Mouse (Mus musculus) limb, embryonic 14.5 days (tissue): ENCODE measurements around the gene Tacc2. TPM values are rescaled to one million over a fixed set of nuclear protein-coding genes. Genes with fewer than 3 reads are reported as not detected.

Experiments
- ATAC-seq: fragments of 200-750 bp; cut with Nextera tagmentation; 2 replicates; pipeline ENCODE4 v1.8.0; 2017; ENCODE audit warnings: low read depth, moderate number of reproducible peaks, moderate TSS enrichment; ENCODE audit not compliant: low FRiP score
- DNase-seq: peaks from one replicate; pipeline ENCODE4 v3.0.0-alpha.2; 2015; ENCODE audit warnings: low spot score
- H3K27ac ChIP-seq: fragments of 300-500 bp; sonication (generic); replicated peaks from 2 replicates; pipeline ENCODE4 v1.5.1; 2014; ENCODE audit warnings: low read depth, mild to moderate bottlenecking, low read length, moderate library complexity, mixed read lengths
- H3K27me3 ChIP-seq: fragments of 300-500 bp; sonication (generic); 2 replicates; pipeline ENCODE4 v1.6.1; 2014; ENCODE audit warnings: low read length, mixed read lengths; ENCODE audit not compliant: control insufficient read depth, insufficient read depth
- H3K36me3 ChIP-seq: fragments of 300-500 bp; sonication (generic); 2 replicates; pipeline ENCODE4 v1.6.1; 2014; ENCODE audit warnings: mild to moderate bottlenecking, low read length, moderate library complexity, mixed read lengths; ENCODE audit not compliant: control insufficient read depth, insufficient read depth
- H3K4me1 ChIP-seq: fragments of 300-500 bp; sonication (generic); 2 replicates; pipeline ENCODE4 v1.6.1; 2014; ENCODE audit warnings: antibody characterized with exemption, low read length, mixed read lengths; ENCODE audit not compliant: control insufficient read depth, insufficient read depth
- H3K4me2 ChIP-seq: fragments of 300-500 bp; sonication (generic); replicated peaks from 2 replicates; pipeline ENCODE4 v1.6.1; 2014; ENCODE audit warnings: low read depth, mild to moderate bottlenecking, low read length, moderate library complexity; ENCODE audit not compliant: severe bottlenecking
- H3K4me3 ChIP-seq: fragments of 300-500 bp; sonication (generic); replicated peaks from 2 replicates; pipeline ENCODE4 v1.5.1; 2014; ENCODE audit warnings: low read length
- H3K9ac ChIP-seq: fragments of 300-500 bp; sonication (generic); 2 replicates; pipeline ENCODE4 v1.6.1; 2014; ENCODE audit warnings: mild to moderate bottlenecking, low read depth, low read length, moderate library complexity; ENCODE audit not compliant: severe bottlenecking
- H3K9me3 ChIP-seq: fragments of 300-500 bp; sonication (generic); 2 replicates; pipeline ENCODE4 v1.6.1; 2016; ENCODE audit warnings: low read length; ENCODE audit not compliant: control insufficient read depth
- POLR2A ChIP-seq: fragments of 200-500 bp; IDR thresholded peaks from 2 replicates; pipeline ENCODE4 v1.8.0; 2012; ENCODE audit warnings: inconsistent platforms, mild to moderate bottlenecking, moderate library complexity, borderline replicate concordance; ENCODE audit not compliant: insufficient read depth, insufficient read length; ENCODE audit errors: extremely low read depth
- WGBS: fragments of 180-500 bp; shearing (Covaris S2); extraction: QIAGEN DNeasy Blood & Tissue Kit; methylation state at CpG from one replicate; pipeline ENCODE4 v1.1.7; 2014; 5-methylcytosine and 5-hydroxymethylcytosine counted together
- polyA plus RNA-seq, 2 experiments: library from polyadenylated mRNA; depleted of rRNA in 1 of 2; stranded (reverse) in 1 of 2; unstranded in 1 of 2; fragments of >200 nt; fragmentation: Nextera tagmentation in 1 of 2; extraction: Ambion mirVana in 1 of 2; gene quantifications; 2 replicates each; pipeline versions ENCODE4 v1.2.1 to v1.2.3; 2012 to 2014

Tacc2 gene
- polyA plus RNA-seq, 2 experiments = 38.2 to 49.1 TPM

- Histone ChIP-seq H3K9me3 (no peaks in the 10 kb centered on the region), H3K4me3 (no peak overlapping the region), H3K9ac (no peak overlapping the region), H3K4me1 (peaks cover 23% of the 10 kb centered on the region), H3K4me2 (no peak overlapping the region), H3K36me3 (no peaks in the 10 kb centered on the region), H3K27me3 (no peaks in the 10 kb centered on the region), H3K27ac (no peak overlapping the region)
- no peak for TF ChIP-seq POLR2A
- 30% methylated on average over 7 of the region's 7 CpGs for WGBS
- ATAC-seq (no peak), DNase-seq (no peak)
Observed at GRCm38 (mm10) chr7:130649257-130649656, 72.0 kb downstream of the Tacc2 start.

GRCm38 (mm10) chr7:130650621-130651020 lies 73.4 kb downstream of the Tacc2 start:
- DNase-seq = no peak
- no peaks in the 10 kb centered on the region for H3K36me3 ChIP-seq
- H3K27ac ChIP-seq = no peak overlapping the region
- no peak overlapping the region for H3K9ac ChIP-seq
- H3K4me2 ChIP-seq = no peak overlapping the region
- TF ChIP-seq POLR2A = no peak
- H3K4me1 ChIP-seq = peaks cover 18% of the 10 kb centered on the region
- WGBS = 81% methylated on average over 5 of the region's 5 CpGs
- no peak for ATAC-seq
- H3K4me3 ChIP-seq = no peak overlapping the region
- H3K9me3 ChIP-seq = no peaks in the 10 kb centered on the region
- no peaks in the 10 kb centered on the region for H3K27me3 ChIP-seq

GRCm38 (mm10) chr7:130653036-130653555 lies 75.9 kb downstream of the Tacc2 start:
- 65% methylated on average over 6 of the region's 6 CpGs for WGBS
- no peak for ATAC-seq

GRCm38 (mm10) chr7:130654562-130654961 lies 77.3 kb downstream of the Tacc2 start:
- Histone ChIP-seq H3K27me3 (no peaks in the 10 kb centered on the region), H3K4me1 (no peaks in the 10 kb centered on the region; the same call in 1 of the 2 replicates), H3K9me3 (no peaks in the 10 kb centered on the region), H3K36me3 (no peaks in the 10 kb centered on the region), H3K27ac (no peak overlapping the region), H3K4me3 (no peak overlapping the region), H3K4me2 (no peak overlapping the region), H3K9ac (no peak overlapping the region)
- WGBS = 40% methylated on average over 2 of the region's 2 CpGs
- DNase-seq = no peak
- ATAC-seq = no peak
- no peak for TF ChIP-seq POLR2A

More at GRCm38 (mm10) chr7:130653036-130653555, 75.9 kb downstream of the Tacc2 start:
- no peak overlapping the region for H3K4me3 ChIP-seq
- no peak overlapping the region for H3K9ac ChIP-seq
- no peaks in the 10 kb centered on the region for H3K36me3 ChIP-seq
- no peak overlapping the region for H3K27ac ChIP-seq
- no peak for TF ChIP-seq POLR2A
- DNase-seq = no peak
- peaks cover 9% of the 10 kb centered on the region; the same call in 1 of the 2 replicates for H3K4me1 ChIP-seq
- no peaks in the 10 kb centered on the region for H3K27me3 ChIP-seq
- no peak overlapping the region for H3K4me2 ChIP-seq
- no peaks in the 10 kb centered on the region for H3K9me3 ChIP-seq

- no peaks in the 10 kb centered on the region for H3K36me3 ChIP-seq
- no peak for TF ChIP-seq POLR2A
- no peak for ATAC-seq
- no peaks in the 10 kb centered on the region; the same call in 1 of the 2 replicates for H3K4me1 ChIP-seq
- H3K27me3 ChIP-seq = no peaks in the 10 kb centered on the region
- H3K4me3 ChIP-seq = no peak overlapping the region
- no peak overlapping the region for H3K27ac ChIP-seq
- no peak overlapping the region for H3K9ac ChIP-seq
- H3K9me3 ChIP-seq = no peaks in the 10 kb centered on the region
- WGBS = 94% methylated on average over 8 of the region's 8 CpGs
- no peak overlapping the region for H3K4me2 ChIP-seq
- no peak for DNase-seq
Observed at GRCm38 (mm10) chr7:130656965-130657364, 79.7 kb downstream of the Tacc2 start.
